Mouse (Mus musculus): ENCODE measurements at regions not wholly inside any gene's neighbourhood (a gene's known extent, or its start where the extent isn't known, plus 50 kb on each side); places are given as distances from the start of the nearest gene placed in this dataset.

DNA sequence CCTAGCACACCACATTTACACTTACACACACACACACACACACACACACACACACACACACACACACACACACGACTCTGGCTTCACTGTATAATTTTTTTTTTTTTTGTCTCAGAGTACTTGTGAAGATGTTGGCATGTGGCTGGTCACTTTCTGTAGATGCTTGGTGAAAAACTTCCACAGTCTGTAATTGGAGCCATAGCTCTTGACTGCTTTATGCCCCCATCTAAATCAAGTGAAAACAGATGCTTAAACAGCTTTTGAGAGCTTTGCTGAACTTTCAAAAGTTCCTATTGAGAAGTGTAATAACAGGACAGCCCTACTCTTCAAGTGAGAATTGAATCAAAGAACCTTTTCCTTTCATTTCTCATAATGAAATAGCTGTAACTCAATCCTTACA, 317.7 kb downstream of the Gm21750 start:
- DNase-seq = no peak

DNA sequence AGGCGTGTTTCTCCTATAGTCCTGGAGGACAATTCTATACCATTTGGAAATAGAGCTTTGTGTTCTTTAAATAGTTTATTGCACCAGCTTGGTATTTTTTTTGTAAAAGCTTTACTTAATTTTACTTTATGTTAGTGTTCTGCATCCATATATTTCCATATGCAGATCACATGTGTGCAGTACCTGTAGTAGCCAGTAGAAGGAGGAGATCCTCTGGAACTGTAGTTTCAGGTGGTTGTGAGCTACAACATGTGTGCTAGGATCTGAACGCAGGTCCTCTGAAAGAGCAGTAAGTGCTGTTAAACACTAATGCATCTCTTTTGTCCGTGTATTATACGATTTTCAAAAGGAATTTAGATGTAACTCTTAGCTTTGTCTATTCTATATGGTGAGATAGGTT, 335.2 kb downstream of the Gm21750 start:
- no peak for DNase-seq

DNA sequence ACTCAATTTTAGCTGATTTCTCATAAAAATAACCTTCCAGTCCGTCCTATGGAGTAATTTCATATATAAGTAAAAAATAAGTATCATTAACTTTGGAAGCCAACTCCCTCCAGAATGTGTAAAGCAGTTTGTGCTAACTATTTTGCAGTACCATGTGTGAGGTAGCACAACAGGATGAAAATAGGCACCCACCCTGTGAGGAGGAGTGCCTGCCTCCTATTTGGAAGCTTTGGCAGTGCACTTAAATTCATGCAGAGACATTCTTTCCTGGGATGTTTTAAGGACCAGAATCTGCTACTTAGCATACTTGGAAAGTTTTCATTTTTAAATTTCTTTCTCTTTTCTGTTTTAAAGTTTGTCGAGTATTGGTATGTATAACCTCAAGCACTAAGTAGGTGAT, 336.8 kb downstream of the Gm21750 start:
- DNase-seq = no peak

DNA sequence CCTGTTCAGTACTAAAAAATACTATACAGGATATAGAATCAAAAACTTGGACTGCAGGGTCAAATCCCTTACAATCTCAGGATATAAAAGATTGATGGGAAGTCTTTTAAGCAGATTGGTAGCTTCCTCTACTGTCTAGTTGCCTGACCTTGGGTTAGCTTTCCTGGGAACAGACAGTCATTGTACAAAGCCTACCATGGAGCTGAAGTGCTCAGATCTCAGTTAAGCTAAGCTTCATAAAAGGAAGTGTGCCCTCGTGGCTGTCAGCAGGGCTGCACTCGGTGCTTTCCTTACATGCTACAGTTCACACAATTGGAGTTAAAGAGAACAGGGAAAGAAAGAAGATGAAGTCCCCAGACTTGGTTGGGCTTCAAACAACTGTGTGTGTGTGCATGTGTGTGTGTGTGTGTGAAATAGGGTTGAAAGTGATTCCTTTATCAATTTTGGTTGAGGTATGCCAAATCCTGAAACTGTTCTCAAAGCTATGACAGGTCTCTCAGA, 338.4 kb downstream of the Gm21750 start:
- no peak for DNase-seq

DNA sequence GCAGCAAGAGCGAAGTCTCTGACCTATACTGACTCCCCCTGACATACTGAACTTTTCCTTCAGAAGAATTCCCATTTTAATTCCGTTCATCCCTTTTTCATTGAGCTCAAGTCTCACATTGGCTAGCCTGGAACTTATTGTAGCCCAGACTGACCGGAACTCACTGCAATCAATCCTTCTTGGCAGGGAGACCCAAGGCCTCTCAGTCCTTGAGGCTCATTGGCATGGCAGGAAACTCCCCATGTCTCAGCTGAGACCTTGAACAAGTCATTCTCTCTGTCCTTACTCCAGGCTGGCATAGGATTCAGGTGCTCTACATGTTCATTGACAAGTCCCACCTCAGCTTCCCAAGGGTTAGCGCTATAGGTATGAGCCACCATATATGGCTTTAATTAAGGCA, 345.9 kb downstream of the Gm21750 start:
- no peak for DNase-seq

DNA sequence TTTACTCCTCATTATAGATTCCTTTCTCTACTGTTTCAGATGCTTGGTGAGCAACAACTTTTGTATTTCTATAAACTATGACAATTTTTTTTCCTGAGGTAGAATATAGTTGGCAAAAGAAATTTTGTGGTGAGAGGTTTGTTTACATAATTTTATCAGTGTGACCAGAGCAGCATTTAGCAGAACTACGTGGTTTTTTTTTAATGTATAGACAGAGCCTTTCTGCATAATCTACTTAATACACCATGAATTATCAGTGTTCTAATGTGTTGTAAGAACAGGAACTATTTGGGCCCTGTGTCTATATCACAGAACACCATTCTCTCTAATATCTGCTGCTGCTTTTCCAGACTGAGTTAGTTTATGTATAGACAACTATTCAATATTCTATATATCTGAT, 350.5 kb downstream of the Gm21750 start:
- DNase-seq = no peak

DNA sequence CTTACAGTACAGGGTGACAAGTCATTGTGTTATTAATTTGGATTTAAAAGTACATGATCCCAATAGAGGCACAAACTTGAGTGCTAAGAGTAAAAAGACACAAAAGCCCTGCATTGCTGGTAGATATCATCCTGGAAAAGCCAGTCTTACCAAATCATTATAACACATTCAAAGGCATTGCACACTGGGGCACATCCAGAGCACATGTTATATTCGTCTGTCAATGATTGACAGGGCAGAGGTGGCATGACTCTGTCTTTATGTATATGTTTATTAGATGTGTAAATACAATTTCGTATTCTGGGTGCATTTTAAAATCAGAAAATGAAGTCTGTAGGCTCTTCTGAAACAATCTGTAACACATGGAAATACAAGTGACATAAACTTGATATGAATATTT, 358.4 kb downstream of the Gm21750 start:
- DNase-seq = no peak

DNA sequence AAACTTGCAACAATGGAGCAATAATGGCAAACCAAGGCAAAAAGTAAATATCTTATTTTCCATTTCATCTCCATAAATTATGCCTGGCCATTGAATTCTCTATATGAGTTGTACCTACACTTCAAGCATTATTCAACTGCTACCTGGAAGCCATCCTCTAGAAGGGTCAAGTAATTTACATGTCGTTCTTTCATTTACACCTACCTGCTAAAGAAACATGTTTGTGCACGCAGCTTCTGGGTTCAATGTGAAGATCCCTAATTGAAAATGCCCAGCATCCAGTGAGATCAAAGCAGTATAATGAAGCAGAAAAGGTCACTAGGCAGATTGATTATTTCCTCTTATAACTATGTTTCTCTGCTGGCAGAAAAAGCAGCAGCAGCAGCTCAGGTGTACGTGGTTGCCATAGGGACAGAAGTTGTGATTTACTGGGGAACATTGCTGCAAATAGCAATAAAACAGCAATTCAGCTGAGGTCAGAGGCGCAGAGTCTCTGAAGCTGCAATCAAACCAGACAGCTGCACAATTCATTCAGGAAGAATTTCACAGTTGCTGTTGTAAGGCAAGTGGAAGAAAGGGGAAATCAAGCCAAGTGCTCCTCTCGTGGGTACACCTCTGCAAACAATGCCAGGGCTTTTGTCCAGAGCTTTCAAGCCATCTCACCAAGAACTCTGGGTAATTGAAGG, 386.1 kb downstream of the Gm21750 start:
- no peak for DNase-seq

DNA sequence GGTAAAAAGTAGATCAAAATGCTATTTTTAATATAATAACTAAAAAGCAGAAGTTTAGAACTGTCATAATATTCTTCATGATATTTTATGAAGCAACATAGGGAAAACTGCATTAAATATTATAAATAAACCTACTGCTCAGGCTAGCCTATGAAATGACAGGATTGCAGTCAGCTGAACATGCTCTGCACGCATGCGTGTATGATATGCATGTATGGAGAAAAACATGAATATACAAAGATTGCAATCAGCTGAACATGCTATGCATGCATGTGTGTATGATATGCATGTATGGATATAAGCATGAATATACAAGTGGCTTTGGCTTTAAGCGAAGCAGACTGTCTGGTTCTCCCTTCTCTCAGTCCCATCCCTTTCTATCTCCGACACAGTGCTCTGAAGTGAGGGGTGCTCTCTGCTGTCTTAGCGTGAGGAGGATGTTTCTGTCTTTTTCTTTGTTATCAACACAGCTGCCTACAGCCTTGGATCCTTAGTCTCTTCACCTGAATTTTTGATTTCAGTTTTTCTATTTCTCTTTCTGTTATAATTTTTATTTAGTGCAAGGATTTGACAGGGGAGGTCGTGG, 386.8 kb downstream of the Gm21750 start:
- DNase-seq = no peak

DNA sequence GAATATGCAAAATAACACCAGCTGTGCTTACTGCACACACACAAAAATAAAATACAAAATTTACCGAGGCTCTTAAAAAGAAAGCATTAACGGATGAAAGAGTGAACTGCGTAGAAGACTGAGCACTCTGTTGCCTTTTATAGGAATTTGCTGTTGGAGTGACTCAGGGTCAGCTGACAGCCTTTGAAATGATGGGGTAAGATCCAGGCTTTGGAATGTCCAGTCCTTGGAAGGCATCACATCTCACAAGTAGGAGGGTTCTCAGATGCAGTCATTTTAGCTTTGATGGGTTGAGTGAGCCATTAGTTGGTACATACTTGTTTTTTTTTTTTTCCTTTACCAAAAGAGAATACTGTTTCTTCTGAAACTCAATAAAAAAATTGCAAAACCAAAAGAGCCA, 387.4 kb downstream of the Gm21750 start:
- DNase-seq = no peak

DNA sequence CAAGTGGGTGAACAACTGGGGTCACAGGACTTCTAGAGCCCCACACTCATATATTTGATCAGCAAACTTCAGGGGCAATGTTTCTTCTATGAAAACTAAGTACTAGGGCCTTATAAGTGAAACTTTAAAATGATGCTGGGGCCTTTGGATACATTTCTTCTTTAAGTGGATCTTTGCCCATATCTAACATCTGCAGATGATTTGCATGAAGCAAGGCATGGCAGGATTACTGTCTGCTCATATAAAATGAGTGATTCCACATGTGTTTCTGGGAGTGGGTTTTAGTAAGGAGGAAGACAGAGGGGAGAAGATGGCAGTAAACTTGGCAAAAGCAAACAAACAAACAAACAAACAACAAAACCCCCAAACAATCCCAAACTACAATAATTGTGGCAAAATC, 405.0 kb downstream of the Gm21750 start:
- DNase-seq = no peak

DNA sequence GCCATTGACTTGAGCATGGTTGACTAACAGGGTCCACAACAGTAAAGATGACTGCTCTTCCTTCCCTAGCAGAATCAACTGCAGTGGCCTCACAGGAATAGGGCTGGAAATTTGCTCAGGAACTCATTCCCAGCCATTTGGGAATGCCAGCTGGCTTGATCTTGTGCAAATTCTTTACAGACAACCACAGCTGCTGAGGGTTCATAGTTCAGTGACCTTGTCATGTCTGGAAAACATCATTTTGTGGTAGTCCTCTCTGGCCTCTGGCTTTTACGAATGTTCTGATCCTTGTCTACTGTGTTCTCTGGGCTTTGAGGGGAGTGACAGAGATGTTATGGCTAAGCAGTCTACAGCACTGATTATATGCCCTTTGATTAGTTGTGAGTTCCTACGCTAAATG, 432.0 kb downstream of the Gm21750 start:
- peak; percentile 11 to 22 for DNase-seq

DNA sequence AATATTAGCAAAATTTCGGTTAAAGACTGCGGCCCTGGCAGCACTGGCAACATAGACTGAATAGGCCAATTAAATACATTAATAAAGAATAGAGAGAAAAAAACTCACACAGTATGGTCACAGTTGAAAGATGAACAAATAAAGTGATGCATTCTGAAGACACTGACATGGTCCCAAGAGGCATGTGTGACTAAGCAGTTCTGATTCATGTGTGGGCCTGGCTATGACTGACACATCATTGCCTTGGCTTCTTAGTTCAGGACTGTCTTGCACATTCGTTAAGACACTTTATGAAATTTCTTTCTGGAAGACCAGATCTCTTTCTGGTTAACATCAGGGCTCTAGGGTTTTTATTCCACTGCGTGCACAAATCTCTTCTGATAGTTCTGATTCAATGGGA, 438.7 kb downstream of the Gm21750 start:
- DNase-seq = no peak

DNA sequence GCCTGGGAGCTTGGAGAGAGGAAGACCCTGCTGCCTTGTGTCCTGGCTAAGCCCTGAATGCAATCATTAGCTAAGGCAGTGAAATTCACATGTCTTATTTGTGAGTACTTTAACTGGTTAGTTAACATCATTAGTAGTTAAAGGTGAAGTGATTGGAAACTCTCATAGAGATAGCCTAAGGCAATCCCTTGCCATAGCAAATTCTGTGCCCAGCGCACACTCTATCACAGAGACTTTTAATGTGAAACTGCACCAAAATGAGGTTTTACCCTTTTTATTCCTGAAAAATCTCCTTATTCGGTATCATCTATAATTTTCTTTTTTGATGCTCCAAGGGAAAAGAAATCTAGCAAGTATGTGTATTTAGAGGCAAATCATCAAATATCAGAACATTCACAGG, 451.6 kb downstream of the Gm21750 start:
- no peak for DNase-seq

DNA sequence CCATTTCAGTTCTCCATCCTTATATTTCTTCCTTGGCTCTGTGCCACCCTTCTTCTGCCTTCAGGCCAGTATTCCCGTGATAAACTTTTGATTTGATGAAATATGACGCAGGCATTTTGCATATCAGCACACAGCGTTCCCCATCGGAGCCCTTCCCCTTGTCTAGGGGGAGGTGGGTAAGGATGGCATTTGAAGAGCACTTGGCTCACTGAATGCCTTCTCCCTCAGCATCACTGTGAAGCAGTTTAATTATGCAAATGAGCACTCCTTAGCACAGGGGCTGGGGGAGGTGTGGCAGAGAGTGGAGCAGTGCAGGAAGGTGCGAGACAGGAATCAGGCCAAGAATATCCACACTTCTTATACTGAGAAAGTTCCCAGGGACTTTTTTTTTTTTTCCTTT, 452.1 kb downstream of the Gm21750 start:
- no peak for DNase-seq

DNA sequence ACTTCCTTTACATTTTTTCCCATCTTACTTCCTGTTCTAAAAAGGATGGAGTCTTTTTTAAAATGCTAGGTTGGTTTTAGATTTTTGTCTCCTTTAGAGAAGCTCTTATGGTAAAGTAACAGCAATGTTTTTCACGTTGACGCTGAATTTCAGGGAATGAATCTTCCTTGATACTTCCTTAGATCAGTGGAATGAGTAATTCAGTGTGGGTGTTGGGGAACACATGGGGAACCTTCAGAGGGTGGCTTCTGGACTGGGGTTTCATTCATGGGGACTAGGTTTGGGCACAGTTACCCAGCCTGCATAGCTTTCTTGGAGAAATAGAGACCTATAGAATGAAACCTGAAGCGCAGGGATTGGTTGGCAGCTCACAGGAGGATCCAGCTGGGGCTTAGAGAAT, 452.5 kb downstream of the Gm21750 start:
- no peak for DNase-seq

DNA sequence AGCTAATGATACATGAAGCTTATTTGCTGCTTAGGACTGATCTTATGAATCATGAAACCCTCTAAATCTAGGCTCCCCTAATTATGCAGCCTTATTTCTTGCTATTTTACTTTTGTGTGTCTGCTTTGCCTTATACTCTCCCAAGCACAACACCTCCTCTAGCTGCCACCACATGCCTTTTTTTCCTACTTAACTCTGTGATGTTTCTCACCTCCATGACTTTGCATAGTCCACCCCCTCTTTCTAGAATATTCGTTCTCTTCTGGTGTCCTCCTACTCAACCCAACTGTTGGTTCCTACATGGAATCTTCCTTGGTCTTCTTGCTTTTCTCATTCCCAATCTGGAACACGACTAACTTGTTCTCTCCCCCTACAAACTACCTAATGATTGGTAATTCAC, 456.7 kb downstream of the Gm21750 start:
- no peak for DNase-seq

DNA sequence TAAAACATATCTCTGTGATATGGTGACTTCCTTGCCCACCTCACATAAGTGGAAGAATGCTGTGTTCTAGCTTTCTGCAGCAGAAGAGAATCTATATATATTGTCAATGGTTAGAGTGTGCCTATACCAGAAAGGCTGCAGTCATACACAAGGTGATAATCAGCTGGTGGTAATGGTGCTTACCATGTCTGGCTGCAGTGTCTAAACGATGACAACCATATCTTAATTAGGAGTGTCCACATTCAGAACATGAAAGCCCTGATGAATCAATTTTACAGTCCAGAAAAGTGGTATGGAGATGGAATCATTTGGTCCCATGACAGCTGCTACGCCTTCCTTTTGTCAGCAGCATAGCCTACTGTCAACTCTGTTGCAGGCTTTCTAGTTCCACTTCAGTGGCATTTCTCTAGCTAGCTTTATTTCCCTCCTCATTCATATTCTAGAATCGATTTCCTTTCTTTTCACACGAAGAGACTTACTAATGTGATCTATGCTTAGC, 484.2 kb downstream of the Gm21750 start:
- DNase-seq = no peak

DNA sequence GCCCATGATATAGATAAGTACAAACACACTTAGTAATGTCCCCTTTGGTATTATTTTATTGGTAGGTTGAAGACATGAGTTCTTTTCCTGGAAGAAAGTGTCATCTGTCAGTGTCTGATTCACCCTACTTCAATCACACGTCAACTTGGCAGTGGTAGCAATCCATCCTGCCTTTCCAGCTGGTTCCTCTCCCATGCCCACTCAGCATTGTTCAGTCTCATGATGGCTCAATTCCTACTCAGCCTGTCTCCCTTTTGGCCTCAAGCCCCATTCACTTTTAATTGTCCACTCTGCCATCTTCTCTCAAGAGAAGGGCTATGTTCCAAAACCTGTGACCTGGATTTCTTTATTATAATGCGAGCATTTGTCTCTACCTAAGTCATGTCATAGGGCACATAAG, 474.4 kb upstream of the Htr2a start:
- no peak for DNase-seq

DNA sequence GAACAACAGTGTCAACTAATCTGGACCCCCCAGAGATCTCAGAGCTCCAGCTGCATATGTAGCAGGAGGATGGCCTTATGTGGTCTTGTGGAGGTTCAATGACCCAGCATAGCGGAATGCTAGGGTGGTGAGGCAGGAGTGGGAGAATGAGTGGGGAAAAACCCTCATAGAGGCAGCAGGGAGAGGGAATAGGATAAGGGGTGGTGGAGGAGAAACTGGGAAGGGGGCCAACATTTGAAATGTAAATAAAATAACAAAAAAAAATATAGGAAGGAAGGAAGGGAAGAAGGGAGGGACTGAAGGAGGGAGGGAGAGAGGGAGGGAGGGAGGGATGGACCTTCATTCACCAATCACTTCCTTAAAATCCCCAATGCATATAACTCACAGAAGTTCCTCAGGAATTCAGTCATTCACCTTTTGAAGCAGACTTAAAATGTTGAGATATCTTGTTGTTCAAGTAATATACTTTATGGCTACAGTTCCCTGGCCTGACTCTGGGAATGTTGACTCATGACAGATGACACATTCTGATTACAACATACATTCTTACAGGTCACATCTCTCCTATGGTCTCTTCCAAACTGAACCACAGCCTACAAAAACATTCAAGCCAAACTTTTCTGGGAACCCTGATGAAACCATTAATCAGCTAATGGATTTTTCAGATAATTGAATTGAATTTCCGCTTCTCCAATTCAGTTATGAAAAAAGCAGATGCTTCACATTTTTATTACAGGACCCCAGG, 471.3 kb upstream of the Htr2a start:
- DNase-seq = no peak

DNA sequence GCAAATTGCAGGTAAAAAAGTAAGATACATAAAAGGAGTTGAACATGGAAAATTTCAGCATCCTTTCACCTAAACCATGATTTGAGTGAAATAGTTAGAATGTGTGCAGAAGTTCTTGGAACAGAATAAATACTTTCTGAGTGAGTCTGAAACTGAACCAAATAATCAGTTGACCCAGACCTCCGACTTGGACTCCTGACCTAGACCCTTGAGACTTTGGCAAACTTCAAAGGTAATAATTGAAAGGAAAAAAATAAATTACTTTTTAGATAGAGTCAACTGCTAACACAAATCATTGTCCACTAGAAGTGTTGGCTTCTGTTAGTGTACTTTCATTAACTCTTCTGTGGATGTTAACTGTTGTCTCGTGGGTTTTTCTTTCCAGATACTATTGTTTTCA, 460.6 kb upstream of the Htr2a start:
- no peak for DNase-seq

DNA sequence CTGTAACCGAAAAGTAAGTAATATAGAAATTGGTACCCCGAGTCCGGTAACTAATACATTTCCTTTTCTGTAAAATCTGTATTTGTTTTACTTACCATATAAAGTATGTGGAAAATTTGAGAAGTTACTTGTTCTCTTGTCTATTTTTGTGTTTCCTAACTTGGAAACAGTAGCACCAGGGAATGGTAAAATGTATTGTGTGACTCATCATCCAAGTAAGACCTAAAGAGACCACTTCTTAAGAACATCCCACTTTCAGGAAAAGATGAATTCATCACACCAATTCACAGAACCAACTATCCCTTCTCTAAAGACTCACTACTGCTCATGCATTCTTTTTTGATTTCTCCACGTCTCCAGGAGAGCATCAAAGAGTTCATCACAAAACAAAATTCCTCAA, 457.6 kb upstream of the Htr2a start:
- no peak for DNase-seq

DNA sequence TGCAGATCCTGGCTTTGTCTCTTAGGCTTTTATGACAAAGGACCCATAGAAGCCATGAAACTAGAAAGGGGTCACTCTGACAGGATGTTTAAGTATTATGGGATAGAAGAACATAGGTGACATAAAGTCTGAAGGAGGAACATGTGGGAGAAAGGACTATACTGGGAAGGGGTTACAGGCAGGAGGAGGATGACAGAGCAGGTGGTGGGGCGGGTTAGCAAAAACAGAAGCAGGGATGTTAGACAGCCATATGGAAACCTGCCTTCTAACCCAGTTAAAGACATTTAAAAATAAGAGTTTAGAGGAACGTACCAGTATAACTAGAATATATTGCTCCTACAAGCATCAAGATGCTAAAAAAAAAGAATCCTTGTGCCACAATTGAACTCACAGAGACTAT, 438.9 kb upstream of the Htr2a start:
- no peak for DNase-seq

DNA sequence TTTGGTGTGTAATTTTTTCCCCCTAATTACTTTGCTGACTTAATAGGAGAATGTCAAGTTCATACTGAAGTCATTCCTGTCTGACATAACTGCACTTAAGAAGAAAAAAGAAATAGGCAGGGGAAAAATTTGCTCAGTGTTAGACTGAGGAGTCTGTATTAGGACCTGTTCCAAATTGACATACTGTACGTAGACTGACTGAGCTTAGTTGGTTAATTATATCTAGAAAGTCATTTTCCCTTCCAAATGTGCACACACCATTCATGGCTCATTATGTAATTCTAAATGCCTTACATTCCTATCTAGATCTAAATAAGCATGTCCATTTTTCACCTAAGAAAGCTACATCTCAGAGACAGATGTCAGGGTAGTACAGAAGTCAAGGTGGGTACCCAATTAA, 435.6 kb upstream of the Htr2a start:
- DNase-seq = no peak

Measured in kidney, postnatal 25 days (tissue).